Comparison of ENCODE assay signal across 10 mouse cellular contexts in genomic region chr13:119625952-119626351, GRCm38 (mm10). TPM values are rescaled to one million over a fixed set of nuclear protein-coding genes. Genes with fewer than 3 reads are reported as not detected.
DNase-seq lines count a peak whose midpoint lies in the region; ATAC-seq and TF ChIP-seq lines count a peak whose summit lies in the region.
"Not testable (repeated sequence)": the region's sequence is repeated elsewhere in the genome, so short reads cannot be mapped to it uniquely, and the experiment has no call there.
"Had no signal": no experiment of that assay in that cellular context is flagged by ENCODE, and none has a peak within 500 bp of the region (broad histone marks: within the 10 kb centered on the region; RNA-seq: fewer than 3 reads in every experiment).

No protein-coding gene starts in this region.

- 74% methylated on average over 5 of the region's 5 CpGs for WGBS in bone marrow, adult 2 months
- WGBS in liver, postnatal 0 days (ENCODE audit: insufficient replicate concordance): 55% methylated on average over 5 of the region's 5 CpGs

- ATAC-seq in liver, postnatal 0 days: 0 out of 2 replicates have a peak, but pooled peaks have one; percentile 38

- H3K27me3 ChIP-seq in ES-Bruce4 (ENCODE audit: control insufficient read depth, insufficient read depth, low read length, poor library complexity, severe bottlenecking); liver, postnatal 0 days (ENCODE audit: insufficient read depth, low read length): not testable (repeated sequence)

- H3K4me2 ChIP-seq in liver, postnatal 0 days (ENCODE audit: low read depth, low read length): not testable (repeated sequence)

- H3K9ac ChIP-seq in ES-Bruce4 (ENCODE audit: low read depth, poor library complexity, severe bottlenecking); liver, postnatal 0 days (replicated peaks): not testable (repeated sequence)

- H3K36me3 ChIP-seq in ES-Bruce4 (ENCODE audit: control insufficient read depth, insufficient read depth, low read length, poor library complexity, severe bottlenecking); liver, postnatal 0 days (replicated peaks; ENCODE audit: insufficient read depth, low read length): not testable (repeated sequence)

- H3K27ac ChIP-seq in ES-Bruce4 (ENCODE audit: insufficient read depth, low read length); bone marrow, adult 2 months (ENCODE audit: control insufficient read depth, insufficient read depth, low read depth, low read length, poor library complexity); liver, postnatal 0 days (ENCODE audit: low read depth): not testable (repeated sequence)

- TF ChIP-seq CTCF in ES-Bruce4 (IDR thresholded peaks at IDR 0.05; ENCODE audit: low read depth, low read length): peak; percentile 43
- peak; percentile 49; the same call in 1 of the 2 replicates for TF ChIP-seq CTCF in bone marrow, adult 2 months (IDR thresholded peaks at IDR 0.05; ENCODE audit: control insufficient read depth, insufficient read depth, low read length)
- TF ChIP-seq CTCF in liver, postnatal 0 days (IDR thresholded peaks at IDR 0.05; ENCODE audit: low read depth): peak; percentile 29

- intact Hi-C loops in heart, postnatal 10 days (cut with DNase I): not testable (repeated sequence)

- not testable (repeated sequence) for TF ChIP-seq EP300 in ES-Bruce4 (IDR thresholded peaks at IDR 0.05; ENCODE audit: insufficient read depth, low read depth, low read length); liver, postnatal 0 days (IDR thresholded peaks at IDR 0.05; ENCODE audit: low read depth)

- H3K4me1 ChIP-seq in ES-Bruce4 (ENCODE audit: control insufficient read depth, insufficient read depth, low read length); bone marrow, adult 2 months (ENCODE audit: control insufficient read depth, insufficient read depth, low read length); liver, postnatal 0 days (ENCODE audit: insufficient read depth): not testable (repeated sequence)

- peak; percentile 24 for DNase-seq in embryo, embryonic 11 days
- peak; percentile 29 to 31 for DNase-seq in heart, postnatal 10 days
- peak; percentile 74 for DNase-seq in kidney, adult 9 months
- DNase-seq in liver, postnatal 0 days: not testable (repeated sequence)
- DNase-seq in naive thymus-derived CD4-positive, alpha-beta T cell, adult 2 months (ENCODE audit: low read depth): peak; percentile 38
- DNase-seq in thymus, postnatal 4 days: peak; percentile 53

- not testable (repeated sequence) for TF ChIP-seq POLR2A in ES-Bruce4 (IDR thresholded peaks at IDR 0.05; ENCODE audit: insufficient read depth, low read length); bone marrow, adult 2 months (IDR thresholded peaks at IDR 0.05; ENCODE audit: borderline replicate concordance, control insufficient read depth, low read depth, low read length)

- H3K9me3 ChIP-seq in ES-Bruce4 (replicated peaks; ENCODE audit: control insufficient read depth, insufficient read depth, low read length, poor library complexity, severe bottlenecking); liver, postnatal 0 days (ENCODE audit: low read length): not testable (repeated sequence)

- not testable (repeated sequence) for H3K4me3 ChIP-seq in ES-Bruce4 (ENCODE audit: low read depth, low read length); bone marrow, adult 2 months (replicated peaks; ENCODE audit: control insufficient read depth, low read depth, low read length); liver, postnatal 0 days (ENCODE audit: low read depth, low read length)

RNA-seq across cellular contexts. Expression of gene Ccl28, which starts 2.3 kb away (rescaled TPM):
- 0.75 and 0.94 TPM in 2 replicates for polyA plus RNA-seq in ES-Bruce4 (2011; ENCODE audit: insufficient read depth, insufficient read length, low read depth, missing spikeins)
- not detected in 2 replicates for polyA plus RNA-seq in bone marrow, adult 2 months (2011; ENCODE audit: insufficient read depth, insufficient read length, low replicate concordance, missing spikeins)
- total RNA-seq in heart, postnatal 10 days (2021): under 1 TPM in 1 of 2 experiments, not detected in 1; 0.20 TPM
- polyA plus RNA-seq in liver, postnatal 0 days (2015; fragmentation: Nextera tagmentation; extraction: Ambion mirVana): not detected in 2 replicates
- total RNA-seq: heart, postnatal 36 days; MEL had no signal
